Mouse (Mus musculus) midbrain, postnatal 0 days (tissue): ENCODE measurements at regions not wholly inside any gene's neighbourhood (a gene's known extent, or its start where the extent isn't known, plus 50 kb on each side); places are given as distances from the start of the nearest gene placed in this dataset.

Source experiments
- ATAC-seq: fragments of 200-750 bp; cut with Nextera tagmentation; 2 replicates; pipeline ENCODE4 v1.8.0; 2017; ENCODE audit warnings: moderate number of reproducible peaks, mild to moderate bottlenecking, moderate TSS enrichment, moderate library complexity; ENCODE audit not compliant: low FRiP score
- DNase-seq: peaks from one replicate; pipeline ENCODE4 v3.0.0-alpha.2; 2015; ENCODE audit warnings: low spot score
- H3K27ac ChIP-seq: fragments of 300-500 bp; sonication (generic); 2 replicates; pipeline ENCODE4 v1.5.1; 2014; ENCODE audit warnings: low read depth, mild to moderate bottlenecking, low read length, mixed read lengths
- H3K27me3 ChIP-seq: fragments of 300-500 bp; sonication (generic); 2 replicates; pipeline ENCODE4 v1.6.1; 2014; ENCODE audit warnings: low read length, control low read depth, mixed read lengths; ENCODE audit not compliant: insufficient read depth
- H3K36me3 ChIP-seq: fragments of 300-500 bp; sonication (generic); 2 replicates; pipeline ENCODE4 v1.6.1; 2014; ENCODE audit warnings: low read length, control low read depth, mixed read lengths; ENCODE audit not compliant: insufficient read depth
- H3K4me1 ChIP-seq: fragments of 300-500 bp; sonication (generic); 2 replicates; pipeline ENCODE4 v1.6.1; 2014; ENCODE audit warnings: mild to moderate bottlenecking, control low read depth, antibody characterized with exemption, low read length, mixed read lengths; ENCODE audit not compliant: insufficient read depth
- H3K4me2 ChIP-seq: fragments of 300-500 bp; sonication (generic); 2 replicates; pipeline ENCODE4 v1.6.1; 2014; ENCODE audit warnings: low read depth, mild to moderate bottlenecking, low read length, mixed read lengths; ENCODE audit not compliant: poor library complexity, severe bottlenecking
- H3K4me3 ChIP-seq: fragments of 300-500 bp; sonication (generic); 2 replicates; pipeline ENCODE4 v1.5.1; 2014; ENCODE audit warnings: low read depth, mild to moderate bottlenecking, low read length, moderate library complexity
- H3K9ac ChIP-seq: fragments of 300-500 bp; sonication (generic); replicated peaks from 2 replicates; pipeline ENCODE4 v1.6.1; 2014; ENCODE audit warnings: mild to moderate bottlenecking, low read length, moderate library complexity, mixed read lengths; ENCODE audit not compliant: poor library complexity, severe bottlenecking
- H3K9me3 ChIP-seq: fragments of 300-500 bp; sonication (generic); 2 replicates; pipeline ENCODE4 v1.6.1; 2016; ENCODE audit warnings: low read length, control low read depth
- CTCF ChIP-seq: IDR thresholded peaks from 2 replicates; pipeline ENCODE4 v1.5.1; 2016; ENCODE audit warnings: antibody characterized with exemption, mild to moderate bottlenecking
- WGBS: fragments of 180-500 bp; shearing (Covaris S2); extraction: QIAGEN DNeasy Blood & Tissue Kit; methylation state at CpG from one replicate; pipeline ENCODE4 v1.1.7; 2014; 5-methylcytosine and 5-hydroxymethylcytosine counted together

DNA sequence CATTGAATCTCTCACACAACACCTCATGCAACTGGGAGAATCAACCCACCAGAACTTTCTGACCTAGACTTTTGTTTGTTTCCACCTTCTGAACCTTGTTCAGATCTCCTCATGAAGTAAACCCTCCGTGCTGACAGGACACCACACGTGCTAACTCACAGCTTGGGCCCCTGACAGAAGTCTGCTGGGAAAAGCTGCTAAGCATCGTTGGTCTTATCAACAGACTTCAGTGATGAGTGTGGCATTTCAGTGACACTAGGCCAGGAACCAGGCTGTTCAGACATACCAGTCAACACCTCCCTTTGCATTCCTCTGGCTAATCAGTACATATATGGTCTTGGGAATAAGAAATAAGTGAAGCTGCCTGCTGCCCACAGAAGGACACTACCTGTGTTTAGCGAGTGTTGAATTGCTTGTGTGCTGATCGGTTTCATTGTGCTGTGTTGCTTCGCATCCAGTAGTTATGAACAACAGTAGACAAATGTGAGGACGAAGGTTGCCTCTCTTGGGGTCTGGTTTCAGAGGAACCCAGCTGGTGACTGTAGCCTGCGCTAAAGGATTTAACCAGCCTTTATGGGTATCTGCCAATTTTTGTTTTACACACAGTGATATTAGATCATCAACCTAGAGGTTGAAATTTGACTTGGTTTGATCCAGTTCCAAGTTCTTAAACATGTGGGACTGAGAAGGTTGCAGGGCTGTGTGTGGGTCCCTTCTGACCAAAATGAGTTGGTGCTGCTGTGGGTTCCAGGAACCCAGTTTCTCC is 224.6 kb upstream of the Ttc29 start:
- no peak for ATAC-seq
- no peaks in the 10 kb centered on the region for H3K4me1 ChIP-seq
- H3K9me3 ChIP-seq = no peaks in the 10 kb centered on the region
- TF ChIP-seq CTCF = no peak
- WGBS = 81% methylated on average over 8 of the region's 8 CpGs
- H3K27me3 ChIP-seq = no peaks in the 10 kb centered on the region
- no peak overlapping the region for H3K4me2 ChIP-seq
- no peak overlapping the region for H3K27ac ChIP-seq
- no peaks in the 10 kb centered on the region for H3K36me3 ChIP-seq
- H3K9ac ChIP-seq = no peak overlapping the region
- H3K4me3 ChIP-seq = no peak overlapping the region
- no peak for DNase-seq

- Histone ChIP-seq H3K4me1 (no peaks in the 10 kb centered on the region), H3K27ac (no peak overlapping the region), H3K4me3 (no peak overlapping the region), H3K27me3 (no peaks in the 10 kb centered on the region), H3K36me3 (no peaks in the 10 kb centered on the region), H3K9me3 (no peaks in the 10 kb centered on the region), H3K9ac (no peak overlapping the region), H3K4me2 (no peak overlapping the region)
- DNase-seq (no peak), ATAC-seq (no peak)
- 34% methylated on average over 4 of the region's 4 CpGs for WGBS
- TF ChIP-seq CTCF = peak; percentile 21; the same call in 1 of the 2 replicates
Measured at GRCm38 (mm10) chr8:77991050-77991449, 222.0 kb upstream of the Ttc29 start.

DNA sequence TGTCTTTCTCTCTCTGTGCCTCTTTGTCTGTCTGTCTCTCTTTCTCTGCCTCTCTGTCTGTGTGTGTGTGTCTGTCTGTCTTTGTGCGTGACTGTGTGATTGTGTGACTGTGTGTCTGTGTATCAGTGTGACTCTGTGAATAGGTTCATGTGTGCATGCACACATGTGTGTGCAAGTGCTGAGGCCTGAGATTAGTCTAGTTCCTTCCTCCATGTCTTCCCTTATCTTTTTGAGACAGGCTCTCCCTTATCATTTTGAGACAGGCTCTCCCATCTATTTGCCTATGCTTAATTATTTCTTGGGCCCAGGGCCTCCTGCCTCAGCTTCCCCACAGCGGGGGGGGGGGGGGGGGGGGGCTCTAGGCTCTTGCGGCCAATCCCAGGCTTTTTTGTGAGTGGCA is 212.8 kb upstream of the Ttc29 start:
- H3K4me2 ChIP-seq = no peak overlapping the region
- H3K9ac ChIP-seq = no peak overlapping the region
- no peaks in the 10 kb centered on the region for H3K9me3 ChIP-seq
- no peak overlapping the region for H3K4me3 ChIP-seq
- H3K36me3 ChIP-seq = no peaks in the 10 kb centered on the region
- DNase-seq = no peak
- no peaks in the 10 kb centered on the region for H3K27me3 ChIP-seq
- ATAC-seq = no peak
- no peaks in the 10 kb centered on the region for H3K4me1 ChIP-seq
- WGBS = 91% methylated on average over 2 of the region's 3 CpGs
- TF ChIP-seq CTCF = no peak
- H3K27ac ChIP-seq = no peak overlapping the region

DNA sequence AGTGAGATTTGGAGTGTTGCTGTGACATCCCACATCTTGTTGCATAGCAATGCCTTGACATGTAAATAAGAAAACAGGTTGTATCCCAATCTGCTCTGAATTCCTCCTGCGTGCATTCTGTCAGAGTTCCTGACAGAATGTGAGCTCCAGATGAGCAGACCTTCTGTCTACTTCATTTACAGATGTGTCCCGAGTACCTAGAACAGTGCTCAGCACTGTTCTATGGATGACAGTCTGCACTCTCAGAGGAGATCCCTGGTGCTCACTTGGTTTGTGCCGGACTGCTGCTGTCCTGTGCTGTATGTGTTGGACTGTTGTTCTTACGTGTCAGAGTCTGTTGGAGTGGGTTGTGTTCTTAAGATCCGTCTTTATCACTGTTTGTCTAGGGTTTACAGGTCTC is 211.4 kb upstream of the Ttc29 start:
- Histone ChIP-seq H3K27me3 (no peaks in the 10 kb centered on the region), H3K4me2 (no peak overlapping the region), H3K9ac (no peak overlapping the region), H3K4me3 (no peak overlapping the region), H3K4me1 (no peaks in the 10 kb centered on the region), H3K27ac (no peak overlapping the region), H3K9me3 (no peaks in the 10 kb centered on the region), H3K36me3 (no peaks in the 10 kb centered on the region)
- 46% methylated on average over 5 of the region's 5 CpGs for WGBS
- DNase-seq (peak; percentile 7), ATAC-seq (0 out of 2 replicates have a peak, but pooled peaks have one; percentile 29)
- no peak for TF ChIP-seq CTCF

DNA sequence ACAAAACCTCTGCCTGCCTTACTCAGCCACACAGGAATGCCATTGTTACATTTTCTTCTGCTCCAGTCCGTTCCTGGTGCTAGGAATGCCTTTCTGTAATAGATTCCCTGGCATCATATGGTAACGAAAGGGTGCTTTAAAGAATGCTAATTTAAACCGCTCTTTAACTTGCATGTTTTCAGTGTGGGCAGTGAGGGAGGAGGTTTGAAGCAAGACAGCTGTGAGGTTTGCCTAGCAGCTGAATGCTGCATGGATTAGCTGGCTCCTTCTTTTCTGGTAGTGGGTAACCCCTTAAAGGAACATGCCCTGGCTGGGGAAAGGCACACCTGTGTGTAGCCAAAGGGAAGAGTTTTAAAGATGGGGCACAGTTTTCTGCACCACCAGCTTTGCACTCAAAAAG is 211.0 kb upstream of the Ttc29 start:
- DNase-seq (no peak), ATAC-seq (no peak)
- WGBS = 10% methylated on average over 3 of the region's 3 CpGs
- Histone ChIP-seq H3K4me3 (no peak overlapping the region), H3K36me3 (no peaks in the 10 kb centered on the region), H3K27me3 (no peaks in the 10 kb centered on the region), H3K9ac (no peak overlapping the region), H3K27ac (no peak overlapping the region), H3K4me2 (no peak overlapping the region), H3K4me1 (no peaks in the 10 kb centered on the region), H3K9me3 (no peaks in the 10 kb centered on the region; the same call in 1 of the 2 replicates)
- no peak for TF ChIP-seq CTCF

- peak; percentile 92 for TF ChIP-seq CTCF
- H3K27me3 ChIP-seq = no peaks in the 10 kb centered on the region
- H3K4me2 ChIP-seq = no peak overlapping the region
- DNase-seq (peak; percentile 82), ATAC-seq (peak; percentile 63; the same call in 1 of the 2 replicates)
- WGBS = 16% methylated on average over 10 of the region's 10 CpGs
- no peak overlapping the region for H3K27ac ChIP-seq
- no peaks in the 10 kb centered on the region; the same call in 1 of the 2 replicates for H3K9me3 ChIP-seq
- H3K4me3 ChIP-seq = no peak overlapping the region
- no peak overlapping the region for H3K9ac ChIP-seq
- H3K36me3 ChIP-seq = no peaks in the 10 kb centered on the region
- H3K4me1 ChIP-seq = no peaks in the 10 kb centered on the region
Measured at GRCm38 (mm10) chr8:78003888-78004543, 209.1 kb upstream of the Ttc29 start.
